Mouse (Mus musculus) kidney, postnatal 14 days (tissue): ENCODE data around the gene Tmem72.

Experiments
- DNase-seq: peaks from one replicate; pipeline ENCODE4 v3.0.0; 2022; ENCODE audit warnings: mixed read lengths

Gene Tmem72

DNA sequence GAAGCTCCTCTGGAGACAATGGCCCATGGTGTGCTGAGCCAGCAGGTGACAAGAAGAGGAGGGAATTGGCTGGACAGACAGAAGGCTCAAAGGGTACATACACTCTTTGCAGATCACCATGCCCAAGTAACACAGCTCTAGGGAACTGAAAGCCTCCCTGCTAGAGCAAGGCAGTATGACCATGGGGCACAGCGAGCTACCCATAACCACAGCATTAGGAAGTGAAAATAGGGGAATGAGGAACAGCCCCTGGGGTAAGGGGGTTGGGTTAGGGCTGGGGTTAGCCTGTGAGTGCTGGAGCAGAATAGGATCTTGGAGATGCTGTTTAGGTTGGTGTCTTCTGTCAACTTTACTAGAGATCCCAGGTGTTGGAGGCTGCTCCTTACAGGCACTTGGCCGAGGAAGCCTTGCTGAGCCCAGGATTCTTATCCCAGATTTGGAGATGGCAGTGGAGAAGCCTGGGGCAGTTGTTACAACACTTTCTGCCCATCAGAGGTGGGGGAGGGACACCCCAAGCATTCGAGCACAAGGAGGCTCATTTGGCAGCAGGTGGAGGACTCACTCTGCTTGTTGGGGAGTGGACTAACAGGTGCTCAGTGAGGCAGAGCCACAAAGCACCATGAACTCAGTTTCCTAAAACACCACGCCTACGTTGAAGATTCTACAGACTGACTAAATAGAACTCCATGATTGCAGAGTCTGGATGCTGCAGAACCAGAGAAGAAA is 37.0 kb downstream of the Tmem72 start:
- DNase-seq = no peak

DNA sequence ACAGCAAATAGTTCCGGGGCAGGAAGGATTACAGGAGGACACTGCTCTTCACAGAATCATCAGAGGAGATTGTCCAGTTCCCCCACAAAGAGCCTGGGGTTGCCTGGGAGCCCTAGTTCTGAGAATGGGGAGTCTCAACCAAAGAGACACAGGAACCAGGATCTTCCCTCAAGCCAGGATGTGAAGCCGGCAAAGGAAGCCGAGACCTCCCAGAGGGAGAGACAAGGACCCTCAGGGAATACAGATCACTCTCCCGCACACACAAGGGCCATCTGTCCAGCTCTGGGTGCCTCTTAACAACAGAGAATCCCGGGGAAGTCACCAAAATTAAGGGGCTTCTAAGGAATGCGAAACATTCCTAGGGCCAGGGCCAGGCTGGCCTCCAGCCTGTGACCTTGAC is 39.4 kb downstream of the Tmem72 start:
- DNase-seq = no peak

DNA sequence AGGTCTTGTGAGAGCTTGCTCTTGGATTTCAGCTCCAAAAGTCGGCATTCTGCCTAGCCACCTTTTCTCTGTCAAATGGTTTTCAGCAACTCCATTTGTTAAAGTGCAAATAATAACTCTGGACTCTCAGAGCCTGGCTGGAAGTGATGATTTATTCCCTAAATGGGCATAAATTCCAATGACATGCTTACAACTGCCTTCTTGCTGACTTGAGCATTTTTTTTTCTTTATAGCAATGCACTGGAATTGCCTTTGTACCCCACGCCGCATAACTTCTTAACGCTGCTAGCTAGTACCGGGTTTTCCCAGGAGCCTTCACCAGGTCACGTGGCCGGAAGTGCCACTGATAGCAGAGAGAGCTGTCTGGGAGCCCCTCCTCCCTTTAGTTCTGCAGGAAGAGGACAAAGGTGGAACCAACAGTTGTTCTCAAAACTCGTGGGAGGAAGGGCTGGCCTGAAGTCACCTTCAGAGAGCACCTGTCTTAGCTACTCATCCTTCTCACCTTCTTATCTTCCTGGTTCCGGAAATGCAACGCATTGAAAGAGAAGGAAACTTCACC is 40.3 kb downstream of the Tmem72 start:
- DNase-seq = no peak

DNA sequence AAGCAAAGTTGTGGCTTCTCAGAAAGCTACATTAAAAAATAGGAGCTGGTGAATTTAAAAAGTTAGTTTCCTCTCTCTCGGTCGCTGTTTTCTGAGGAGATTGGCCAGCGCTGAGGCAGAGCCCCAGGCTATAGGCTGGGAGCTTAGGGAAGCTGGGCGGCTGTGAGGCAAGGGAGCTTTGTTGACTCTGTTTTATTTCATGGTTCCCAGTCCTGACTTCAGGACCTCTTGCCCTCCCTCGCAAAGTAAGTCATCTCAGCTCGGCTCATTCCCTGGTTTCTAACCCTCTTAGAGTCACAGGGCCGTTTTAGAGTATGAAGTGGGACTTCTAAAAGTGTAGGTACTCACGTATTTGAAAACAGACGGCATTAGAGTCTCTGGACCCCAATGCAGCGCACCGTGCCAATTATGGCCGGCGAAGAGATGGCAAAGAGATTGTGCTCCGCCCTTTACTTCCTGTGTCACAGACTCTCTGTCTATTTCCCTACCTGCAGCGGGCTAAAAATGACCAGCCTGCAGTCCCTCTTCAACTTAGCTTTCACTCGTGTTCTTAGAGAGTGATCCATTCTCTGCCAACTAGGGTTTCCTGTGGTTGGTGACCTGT is 42.3 kb downstream of the Tmem72 start:
- DNase-seq = no peak

DNA sequence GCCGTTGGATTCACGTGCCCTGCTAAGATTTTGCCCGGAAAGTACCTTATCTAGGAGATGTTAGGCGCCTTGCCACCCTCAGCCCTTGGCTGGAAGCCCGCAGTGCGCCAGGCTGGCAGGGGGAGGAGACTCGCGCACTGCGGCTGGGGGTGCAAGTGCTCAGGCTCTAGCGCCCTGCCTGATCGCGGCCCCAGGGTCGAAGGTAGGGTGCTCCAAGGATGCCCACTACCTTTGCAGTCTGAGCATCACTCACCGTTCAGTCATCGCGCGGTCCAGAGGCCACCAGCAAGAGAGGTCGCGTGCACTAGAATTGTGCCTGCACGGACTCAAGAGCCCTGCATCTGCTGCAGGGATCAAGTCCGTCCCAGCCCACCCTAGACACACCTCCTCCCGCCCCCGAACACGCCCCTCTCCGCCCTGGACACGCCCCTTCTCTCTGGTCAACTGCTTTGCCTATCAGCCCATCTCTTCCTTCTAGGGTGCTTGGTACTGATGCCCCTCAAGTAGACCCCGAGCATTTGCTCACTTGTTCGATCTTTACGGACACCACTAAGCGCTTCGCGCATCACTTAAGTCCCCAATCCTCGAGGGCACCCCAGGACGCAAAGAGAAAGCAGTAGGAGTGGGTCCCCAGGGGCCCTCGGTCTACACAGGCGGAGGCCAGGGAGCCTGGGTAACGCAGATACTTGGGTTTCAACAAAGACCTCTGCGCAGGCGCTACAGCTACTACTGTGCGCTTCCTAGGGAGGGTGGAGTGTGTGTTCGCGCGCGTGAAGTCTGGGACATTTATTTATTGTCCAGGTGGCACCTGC is 43.0 kb downstream of the Tmem72 start, which contains the start of gene Rassf4:
Rassf4 (minus strand) TSS at position 482 of the 812 bp plus-strand sequence.
- peak; percentile 83 for DNase-seq

DNA sequence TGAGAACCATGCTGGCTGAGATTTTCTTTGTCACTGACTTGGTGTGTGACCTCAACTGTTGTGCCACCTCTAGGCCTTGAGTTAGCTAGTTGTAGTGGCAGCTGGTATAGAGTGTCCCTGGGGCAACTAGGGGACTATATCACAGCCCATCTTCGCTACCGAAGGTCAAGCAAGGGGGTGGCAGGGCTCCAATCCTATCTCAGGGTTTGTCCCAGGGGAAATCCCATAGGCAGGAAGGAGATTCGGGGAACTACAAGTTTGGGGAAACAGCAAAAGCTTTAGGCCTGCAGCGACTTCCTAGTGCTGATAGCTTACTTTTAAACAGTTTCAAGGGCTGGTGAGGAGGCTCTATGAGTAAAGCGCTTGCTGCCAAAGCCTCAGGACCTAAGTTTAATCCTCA is 44.4 kb downstream of the Tmem72 start:
- DNase-seq = no peak

DNA sequence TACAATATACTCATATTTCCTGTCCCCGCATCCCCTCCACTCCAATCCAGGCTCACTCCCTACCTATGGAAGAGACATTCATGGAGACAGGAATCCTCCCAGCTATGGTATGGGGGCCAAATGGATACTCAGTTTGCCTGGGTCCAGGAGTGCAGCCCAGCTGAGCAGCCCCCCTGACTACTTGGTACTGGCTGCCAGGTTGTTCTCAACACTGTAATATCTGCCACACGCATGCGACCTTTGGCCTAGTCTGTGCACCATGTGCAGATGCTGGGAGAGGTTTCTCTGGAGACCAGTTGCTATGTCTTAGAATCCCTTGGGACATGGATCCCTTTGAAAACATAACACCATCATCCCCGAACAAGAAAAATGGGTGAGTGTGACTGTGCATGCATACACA is 44.9 kb downstream of the Tmem72 start:
- DNase-seq = no peak

DNA sequence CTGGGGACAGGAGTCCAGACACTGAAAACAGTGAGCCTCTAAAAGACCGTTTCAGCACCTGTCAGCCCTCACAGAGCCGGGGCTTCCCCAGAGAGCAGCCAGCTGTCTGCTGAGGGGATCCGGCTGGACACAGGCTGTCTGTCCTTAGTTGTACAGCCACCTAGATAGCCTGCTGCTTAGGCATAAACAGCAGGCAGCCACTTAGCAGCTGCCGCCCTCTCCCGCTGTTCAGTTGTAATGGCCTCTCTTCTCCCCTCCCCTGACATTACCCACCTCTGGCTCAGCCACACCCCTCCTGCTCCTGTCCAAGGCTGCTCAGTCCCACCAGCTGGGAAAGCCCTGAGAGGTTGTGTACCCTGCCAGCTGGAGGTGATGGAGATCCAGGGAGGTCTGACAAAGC is 45.7 kb downstream of the Tmem72 start:
- no peak for DNase-seq

DNA sequence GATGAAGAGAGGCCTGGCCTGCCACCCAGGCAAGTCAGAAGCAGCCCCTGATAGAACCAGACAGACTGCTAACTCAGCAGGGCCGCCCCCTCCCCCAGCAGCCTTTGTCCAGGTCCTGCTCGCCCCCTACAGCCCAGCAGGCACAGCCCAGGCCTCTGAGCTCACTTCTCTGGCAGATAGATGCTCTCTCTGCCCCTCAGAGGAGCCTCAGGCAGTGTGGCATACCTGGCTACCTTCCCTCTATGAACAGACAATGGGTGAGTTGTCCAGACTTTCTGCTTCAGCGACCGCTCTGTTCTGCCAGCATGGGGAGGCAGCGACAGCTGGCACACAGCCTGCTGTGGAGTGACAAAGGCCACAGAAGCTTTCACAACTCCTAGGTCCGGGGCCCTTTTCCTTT is 46.6 kb downstream of the Tmem72 start:
- DNase-seq = peak; percentile 48

DNA sequence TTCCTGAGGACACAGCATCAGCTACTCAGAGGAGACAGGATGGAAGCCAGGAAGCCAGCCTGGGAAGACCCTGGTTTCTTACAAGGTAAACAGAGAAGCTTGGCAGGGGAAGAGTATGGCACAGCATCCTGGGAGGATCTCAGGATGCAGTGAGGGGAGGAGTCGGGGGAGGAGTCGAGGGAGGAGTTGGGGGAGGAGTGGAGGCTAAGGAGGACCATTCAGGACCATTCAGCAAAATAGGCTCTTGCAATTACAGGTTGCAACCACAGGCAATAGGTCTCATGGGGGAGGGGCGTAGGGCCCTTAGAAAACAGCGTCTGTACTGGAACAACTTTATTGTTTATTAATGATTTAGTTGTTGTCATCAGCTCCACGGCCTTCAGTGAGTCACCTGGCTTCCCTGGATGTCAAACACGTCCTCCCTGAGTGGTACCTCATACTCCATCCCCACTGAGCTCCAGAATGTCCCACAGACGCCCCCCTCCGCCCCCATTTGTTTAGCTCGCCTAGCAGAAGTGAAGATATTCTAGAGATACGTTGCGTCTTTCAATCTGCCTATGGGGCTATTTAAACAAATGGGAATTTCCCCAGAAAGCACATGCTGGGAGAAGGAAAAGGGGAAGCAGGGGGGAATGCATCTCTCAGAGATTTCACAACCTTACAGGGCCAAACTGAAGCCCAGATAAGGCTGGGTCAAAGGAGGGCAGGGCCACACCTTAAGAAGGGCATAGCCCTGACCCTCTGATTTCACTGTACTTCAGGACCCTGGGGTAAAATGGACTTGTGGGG is 47.8 kb downstream of the Tmem72 start:
- no peak for DNase-seq

DNA sequence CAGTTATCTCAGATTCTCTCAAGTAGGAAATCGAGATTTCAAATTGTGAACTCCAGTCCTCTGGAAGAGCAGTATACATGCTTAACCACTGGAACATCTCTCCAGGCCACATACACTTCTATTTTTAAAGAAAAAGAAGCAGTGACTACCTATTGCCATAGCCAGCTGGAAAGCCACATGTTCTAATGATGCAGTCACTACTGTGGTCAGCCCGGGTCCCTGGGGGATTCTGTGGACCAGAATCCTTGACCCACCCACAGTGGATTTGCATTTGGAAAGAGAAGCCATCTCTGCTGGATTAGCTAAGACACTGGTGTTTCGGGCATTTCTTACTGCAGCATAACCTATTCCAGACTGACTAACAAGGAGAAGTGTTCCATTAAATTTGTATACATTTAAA is 49.3 kb downstream of the Tmem72 start:
- DNase-seq = no peak

DNA sequence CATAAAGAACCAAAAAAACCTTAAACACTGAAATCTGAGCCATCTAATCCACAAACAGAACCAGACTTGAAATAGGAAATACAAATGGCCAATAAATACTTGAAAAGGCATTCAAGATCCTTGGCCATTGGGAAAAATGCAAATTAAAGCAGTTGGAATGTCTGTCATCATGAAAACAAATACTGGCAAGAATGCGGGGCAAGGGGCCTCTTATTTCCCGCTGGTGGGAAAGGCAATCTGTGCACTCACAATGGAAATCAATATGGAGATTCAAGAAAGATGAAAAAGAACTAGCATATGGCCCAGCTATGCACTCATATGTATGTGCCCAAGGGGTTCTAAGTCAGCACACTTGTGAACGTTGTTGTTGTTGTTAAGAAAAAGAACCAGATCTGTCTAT is 49.8 kb downstream of the Tmem72 start:
- no peak for DNase-seq

DNA sequence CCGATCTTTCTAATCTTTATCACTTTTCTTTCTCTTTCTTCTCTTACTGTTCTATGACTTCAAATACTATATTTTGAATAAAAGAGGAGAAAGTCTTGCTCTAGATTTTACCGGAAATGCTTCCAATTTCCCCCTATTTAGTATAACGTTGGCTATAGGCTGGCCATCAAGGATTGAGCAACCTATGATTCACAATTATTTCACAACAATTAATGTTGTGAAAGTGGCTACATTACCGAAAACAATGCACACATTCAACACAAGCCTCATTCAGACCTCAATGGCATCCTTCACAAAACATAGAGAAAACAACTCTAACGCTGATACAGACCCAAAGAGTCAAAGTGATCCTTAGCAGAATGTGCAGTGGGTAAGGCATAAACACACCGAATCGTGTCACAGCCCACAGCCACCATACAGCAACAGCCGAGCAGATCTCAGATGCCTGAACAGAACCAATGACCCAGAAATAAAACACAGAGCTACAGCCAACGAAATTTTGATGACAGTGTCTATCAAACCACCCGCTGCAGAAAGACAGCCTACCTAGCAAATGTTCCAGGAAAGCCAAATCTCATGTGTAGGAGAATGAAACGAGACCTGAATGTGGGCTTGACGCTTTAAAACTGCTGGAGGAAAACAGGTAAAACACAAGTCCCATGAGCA is 50.5 kb downstream of the Tmem72 start:
- DNase-seq = no peak

DNA sequence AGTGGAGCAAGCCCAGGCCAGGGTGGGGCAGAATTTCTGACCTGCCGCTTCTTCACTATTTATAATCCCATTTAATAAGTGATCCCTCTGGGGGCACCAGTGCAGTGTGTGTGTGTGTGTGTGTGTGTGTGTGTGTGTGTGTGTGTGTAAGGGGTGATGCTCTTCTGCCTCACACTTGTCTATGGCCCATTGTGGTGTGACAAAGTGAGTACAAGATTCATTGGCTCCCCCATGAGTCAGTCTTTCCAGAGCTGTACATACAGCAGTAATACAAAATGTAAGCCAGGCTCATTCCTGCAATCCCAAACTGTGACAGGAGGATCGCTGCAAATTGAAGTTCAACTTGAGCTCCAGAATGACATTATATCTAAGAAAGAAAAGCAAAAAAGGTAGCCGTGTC is 51.9 kb downstream of the Tmem72 start:
- DNase-seq = no peak

DNA sequence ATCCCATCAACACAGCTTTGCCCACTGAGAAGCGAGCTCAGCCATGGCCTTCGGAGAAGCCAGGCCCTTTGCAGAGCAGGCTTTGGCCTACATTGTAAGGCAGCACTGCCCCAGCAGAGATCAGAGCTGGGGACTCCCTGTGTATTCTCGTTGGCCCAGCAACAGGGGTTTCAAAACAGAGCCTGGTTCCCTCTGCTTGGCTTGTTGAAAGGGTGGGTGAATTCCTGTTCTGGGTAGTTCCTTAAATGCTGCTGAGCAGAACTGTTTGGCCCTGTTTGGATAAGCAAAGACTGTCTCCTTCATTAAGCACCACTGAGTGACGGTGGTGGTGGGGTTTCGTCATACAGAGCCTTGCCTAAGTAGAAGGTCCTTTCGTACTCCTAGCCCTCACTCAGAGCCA is 52.7 kb downstream of the Tmem72 start:
- DNase-seq = no peak

DNA sequence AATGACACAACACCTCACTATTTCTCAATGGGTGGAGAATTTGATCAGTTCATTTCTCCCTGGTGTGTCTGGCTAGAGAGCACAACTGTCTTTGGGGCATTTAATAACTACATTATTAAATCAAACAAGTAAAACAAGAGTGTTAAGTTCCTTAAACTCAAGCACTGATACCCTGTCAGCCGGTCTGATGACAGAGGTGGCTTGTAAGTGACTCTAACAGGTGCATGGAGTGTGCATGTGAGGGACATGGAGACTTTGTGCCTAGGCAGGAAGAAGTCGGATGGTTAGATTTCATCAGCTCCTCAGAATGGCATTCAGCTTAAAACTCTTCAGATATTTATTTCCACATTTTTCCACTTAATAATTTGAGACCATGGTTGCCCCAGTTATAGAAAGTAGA is 53.3 kb downstream of the Tmem72 start:
- DNase-seq = no peak

DNA sequence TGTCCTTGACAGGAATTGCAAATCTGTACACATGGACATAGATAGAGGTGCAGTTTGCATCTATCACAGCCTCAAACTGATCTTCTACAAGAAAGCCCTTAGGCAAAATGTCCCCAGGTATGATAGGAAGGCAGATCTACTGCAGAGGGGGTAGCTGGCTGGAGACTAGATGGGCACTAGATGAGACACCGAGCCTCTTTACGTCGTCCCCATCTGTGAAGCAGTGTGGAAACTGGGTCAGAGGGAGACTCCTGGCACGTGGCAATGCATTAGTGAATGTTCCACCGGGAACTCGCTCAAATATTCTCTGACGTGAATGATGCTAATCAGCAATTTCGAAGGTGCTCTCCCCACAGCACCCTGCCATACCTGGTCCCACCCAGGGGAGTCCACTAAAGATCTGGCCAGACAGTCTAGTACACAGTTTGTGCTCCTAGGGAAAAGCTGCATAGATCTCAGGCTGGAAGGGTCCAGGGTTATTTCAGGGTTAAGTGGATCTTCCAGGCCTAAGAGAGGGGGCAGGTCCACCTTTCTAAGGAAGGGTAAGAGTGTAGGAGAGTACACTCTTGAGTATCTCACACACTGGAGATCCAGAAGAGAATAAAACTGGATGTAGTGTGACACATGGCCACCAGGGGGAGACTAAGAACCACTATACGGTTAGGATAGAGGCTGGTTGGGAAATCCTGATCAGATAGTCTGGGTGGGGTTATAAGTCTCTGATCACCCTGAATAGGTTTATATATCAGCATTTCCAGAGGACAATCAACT is 62.8 kb downstream of the Tmem72 start:
- peak; percentile 64 for DNase-seq

DNA sequence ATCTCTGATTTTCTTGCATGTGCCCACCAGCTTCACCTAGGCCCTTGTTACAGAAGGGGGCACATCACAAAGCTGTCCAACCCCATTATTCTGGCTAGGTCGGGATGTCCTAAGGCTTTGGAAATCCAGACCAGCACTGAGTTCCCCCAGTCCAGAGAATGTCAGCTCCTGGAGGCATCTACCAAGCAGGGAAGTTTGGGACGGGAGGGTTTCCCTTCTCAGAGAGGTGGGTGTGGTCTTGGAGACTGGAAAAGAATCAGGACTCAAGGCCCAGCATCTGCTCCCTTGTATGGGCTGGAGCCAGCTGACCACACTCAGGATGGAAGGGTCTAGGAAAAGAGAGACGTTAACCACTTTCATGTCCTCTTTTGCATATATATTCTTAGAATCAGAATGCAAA is 63.5 kb downstream of the Tmem72 start:
- DNase-seq = no peak

DNA sequence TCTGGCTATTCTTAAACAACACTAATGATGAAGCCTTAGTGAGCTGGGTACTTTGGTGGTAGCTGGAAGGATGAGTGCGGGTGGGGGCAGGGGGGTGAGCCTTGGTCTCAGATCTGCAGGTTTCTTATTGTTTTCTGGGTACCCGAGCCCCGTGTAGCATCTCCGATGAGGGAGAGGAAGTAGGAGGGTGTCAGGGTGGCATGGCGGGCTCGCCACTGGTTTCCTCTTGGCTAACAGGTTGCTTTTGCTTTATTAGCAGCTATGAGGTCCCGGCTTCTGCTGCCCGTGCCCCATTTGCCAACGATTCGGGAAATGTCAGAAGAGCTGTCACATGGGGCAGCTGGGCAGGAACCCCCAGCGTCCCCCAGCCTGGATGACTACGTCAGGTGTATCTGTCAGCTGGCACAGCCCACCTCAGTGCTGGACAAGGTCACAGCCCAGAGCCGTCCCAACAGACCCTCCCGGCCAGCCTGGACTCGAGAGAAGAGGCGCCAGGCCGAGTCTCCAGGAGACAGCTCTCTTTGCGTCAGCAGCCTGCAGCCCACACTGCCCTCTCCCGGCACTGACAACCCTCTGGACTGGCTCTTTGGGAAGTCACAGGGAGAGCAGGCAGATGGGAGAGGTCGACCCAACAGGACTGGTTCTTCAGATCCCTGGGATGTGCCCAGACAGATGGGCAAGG is 65.1 kb downstream of the Tmem72 start:
- DNase-seq = peak; percentile 69

DNA sequence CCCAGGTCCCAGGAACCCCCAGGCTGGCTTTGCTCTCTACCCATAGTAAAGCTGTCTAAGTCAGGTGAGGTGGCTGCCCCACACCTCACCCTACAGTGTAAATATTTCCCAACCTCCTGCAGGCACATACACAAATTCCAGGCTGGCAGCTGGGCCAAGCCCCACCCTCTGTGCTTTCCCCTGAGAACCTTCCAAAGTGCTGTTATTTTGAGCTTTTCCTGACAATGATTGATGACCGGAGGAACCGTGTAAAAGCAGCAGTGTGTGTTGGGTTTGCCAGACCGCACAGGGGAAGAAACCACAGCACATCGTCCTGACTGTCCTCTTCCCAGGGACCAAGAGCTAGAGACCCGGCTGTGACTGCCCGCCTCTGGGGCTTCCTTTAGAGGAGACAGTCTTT is 66.3 kb downstream of the Tmem72 start, which contains the start of gene Depp1:
Depp1 (plus strand) TSS at position 204 of the 400 bp plus-strand sequence.
- DNase-seq = peak; percentile 89

DNA sequence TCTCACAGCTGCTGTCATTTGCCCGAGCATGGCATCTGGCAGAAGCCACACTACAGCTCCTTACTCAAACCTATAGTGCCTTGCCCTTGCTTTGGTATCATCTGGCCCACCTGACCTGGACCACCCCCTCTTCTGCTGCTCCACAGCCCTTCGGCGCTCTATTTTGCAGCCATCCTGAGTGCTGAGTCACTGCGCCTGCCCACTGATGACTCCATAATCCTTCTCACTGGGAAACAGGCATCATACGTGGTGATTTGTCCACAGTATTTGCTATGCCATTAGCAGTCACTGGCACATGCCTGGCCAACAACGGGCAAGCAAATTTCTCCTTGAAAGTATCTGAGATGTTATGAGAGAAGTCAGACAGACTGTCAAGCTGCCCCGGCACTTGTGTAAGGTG is 66.9 kb downstream of the Tmem72 start:
- DNase-seq = no peak
